Mouse (Mus musculus) thymus, postnatal 14 days (tissue): ENCODE data around the gene Mrpl14.

ENCODE experiments used
- DNase-seq: peaks from one replicate; pipeline ENCODE4 v3.0.0; 2021

Gene Mrpl14

DNA sequence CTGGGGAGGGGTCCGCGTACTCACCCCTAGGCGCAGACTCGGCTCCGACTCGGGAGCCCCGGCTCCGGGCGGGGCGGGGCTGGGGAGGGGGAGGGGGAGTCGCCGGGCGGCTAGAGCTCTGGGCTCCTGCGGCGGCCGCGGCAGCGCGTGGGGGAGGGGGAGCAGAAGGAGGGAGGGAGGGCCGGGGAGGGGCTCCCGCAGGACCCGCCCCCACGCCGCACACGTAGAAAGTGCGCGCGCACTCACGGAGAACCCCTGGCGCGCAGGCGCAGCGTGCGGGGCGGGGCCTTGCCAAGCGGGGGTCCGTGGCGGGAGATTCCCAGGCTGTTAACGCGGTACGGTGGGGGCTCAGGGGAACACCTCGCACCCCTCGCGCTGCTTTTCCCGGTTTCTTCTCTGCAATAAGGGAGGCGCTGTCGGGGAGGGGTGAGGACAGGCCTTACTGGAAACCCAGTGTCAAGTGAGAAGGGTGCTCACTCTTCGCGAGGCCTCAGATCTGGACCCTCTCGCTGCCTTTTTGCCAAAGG, at the start of gene Mrpl14:
Mrpl14 (plus strand) TSS at position 230 of the 527 bp plus-strand sequence.
- DNase-seq, result peak; percentile 96

DNA sequence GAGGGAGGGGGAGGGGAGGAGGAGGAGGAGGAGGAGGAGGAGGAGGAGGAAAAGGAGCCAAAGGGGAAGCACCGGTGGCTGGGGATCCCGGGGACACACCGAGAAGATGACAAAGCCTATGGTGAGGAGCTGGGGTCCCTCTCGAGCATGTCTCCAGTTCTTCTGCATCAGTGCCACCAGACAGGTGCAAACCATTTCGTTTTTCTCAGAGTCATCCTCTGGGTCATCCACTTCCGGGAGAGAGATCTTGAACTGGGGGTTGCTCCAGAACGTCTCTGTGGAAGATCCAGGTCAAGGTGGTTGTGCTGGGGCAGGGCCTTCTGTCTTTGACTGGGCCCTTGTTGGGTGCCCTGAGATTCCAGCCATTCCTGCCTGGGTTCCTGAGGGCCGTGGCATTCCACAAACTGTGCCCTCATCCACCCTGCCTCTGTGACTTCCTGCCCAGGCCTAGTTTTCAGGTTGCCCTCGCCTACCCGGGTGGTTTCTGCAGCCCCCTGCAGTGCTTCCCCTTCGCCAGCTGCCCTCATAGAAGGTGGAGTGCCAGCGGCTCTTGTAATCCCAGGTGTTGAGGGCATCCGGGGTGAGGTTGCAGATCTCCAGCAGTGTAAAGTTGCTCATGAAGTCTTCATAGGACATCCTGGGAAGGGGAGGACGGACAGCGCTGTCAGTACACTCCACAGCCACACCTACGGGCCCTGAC, 47.4 kb upstream of the Mrpl14 start:
- DNase-seq, result peak; percentile 85

DNA sequence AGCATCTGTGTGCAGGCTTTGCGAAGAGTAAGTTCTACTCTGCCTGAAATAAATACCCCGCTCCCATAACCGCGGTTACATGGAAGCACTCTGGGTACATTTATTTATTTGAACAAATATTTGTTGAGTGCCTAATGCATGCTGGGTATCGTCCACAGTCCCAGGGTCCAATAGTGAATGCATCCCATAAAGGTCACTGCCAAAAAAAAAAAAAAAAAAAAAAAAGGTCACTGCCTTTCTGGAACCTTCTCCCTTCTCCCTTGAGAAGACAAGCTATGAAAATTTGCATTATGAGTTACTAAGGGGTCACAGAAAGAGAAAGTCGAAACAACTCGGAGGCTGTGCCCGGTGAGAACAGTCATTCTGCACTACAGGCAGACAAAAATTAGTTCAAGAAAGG, 44.1 kb upstream of the Mrpl14 start:
- no peak for DNase-seq

DNA sequence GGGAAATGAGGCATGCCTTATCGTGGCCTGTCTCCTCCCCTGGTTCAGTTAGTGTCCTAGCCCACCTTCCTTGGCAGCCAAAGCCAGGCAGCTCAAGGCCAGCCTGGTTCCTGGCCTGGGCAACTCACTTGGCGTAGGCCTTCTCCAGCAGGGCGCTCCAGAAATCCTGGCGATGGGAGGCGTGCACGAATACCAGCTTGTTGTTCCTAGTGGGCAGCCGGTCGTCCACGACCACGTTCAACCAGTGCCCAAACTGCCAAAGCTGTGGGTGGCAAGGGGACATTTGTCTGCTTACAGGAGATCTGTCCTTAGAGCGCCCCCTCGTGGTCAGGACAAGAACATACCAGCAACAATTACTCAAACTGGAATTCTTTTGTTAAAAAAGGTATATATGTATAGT, 43.4 kb upstream of the Mrpl14 start:
- peak; percentile 83 for DNase-seq

DNA sequence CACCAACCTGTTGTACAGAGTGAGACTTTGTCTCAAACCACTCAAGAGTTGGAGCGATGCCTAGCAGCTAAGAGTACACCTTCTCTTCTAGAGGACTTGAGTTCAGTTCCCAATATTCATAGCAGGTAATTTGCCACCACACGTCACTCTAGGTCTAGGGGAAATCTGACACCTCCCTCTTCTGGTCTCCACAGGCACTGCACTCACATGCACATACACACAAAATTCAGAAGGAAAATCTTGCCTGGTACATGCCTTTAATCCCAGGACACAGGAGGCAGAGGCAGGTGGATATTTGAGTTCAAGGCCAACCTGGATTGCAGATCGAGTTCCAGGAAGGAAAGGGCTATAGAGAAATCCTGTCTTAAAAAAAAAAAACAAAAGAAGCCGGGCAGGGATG, 41.9 kb upstream of the Mrpl14 start:
- no peak for DNase-seq

DNA sequence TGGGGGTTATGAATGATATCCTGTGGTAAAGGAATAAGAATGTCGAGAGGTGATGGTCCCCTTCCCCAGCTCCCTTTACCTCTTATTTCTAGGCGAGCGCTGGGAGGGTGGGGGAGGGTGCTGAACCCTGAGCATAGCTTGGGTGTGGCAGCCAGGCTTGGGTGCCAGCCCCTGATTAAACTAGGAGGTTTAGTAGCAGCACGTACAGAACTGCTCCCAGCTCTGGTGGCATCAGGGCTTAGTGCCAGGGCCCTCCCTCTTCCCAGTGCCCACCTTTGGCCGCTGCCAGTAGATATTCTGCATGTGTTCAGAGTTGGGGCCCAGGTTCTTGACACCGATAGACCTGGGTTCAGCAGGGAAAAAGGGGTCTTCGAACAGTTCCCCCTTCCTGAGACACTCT, 32.9 kb upstream of the Mrpl14 start:
- DNase-seq, result no peak

DNA sequence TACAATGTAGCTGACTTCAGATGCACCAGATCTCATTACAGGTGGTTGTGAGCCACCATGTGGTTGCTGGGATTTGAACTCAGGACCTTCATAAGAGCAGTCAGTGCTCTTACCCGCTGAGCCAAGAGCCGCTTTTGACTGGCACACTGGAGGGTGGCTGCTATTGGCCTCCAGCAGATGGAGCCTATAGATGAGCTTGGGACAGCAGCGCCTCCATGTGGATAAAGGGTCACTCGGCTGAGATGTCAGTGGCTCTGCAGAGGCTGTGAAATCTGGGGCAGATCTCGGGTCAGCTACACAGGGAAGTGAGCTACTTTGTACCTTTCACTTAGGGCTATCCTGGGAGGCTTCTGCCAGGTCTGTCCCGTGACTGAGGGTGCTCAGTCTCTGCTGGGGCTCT, 30.3 kb upstream of the Mrpl14 start:
- DNase-seq, result peak; percentile 54

DNA sequence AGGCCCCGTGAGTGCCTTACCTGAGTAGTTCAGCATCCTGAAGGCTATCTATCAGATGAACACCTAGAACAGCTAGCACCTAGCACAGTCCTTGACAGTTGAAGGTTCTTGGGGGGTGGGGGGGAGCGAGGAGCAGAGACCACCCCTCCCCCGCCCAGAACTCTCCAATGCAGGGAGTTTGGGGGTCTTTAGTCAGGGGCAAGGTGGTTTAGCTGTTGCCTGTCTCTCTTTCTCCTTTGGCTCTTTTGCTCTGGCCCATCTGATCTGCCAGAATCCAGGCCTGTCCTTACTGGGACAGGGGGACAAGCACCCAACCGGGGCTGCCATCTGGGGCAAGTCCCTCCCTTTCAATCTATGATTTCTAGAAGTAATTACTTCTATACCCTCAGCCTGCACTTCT, 26.9 kb upstream of the Mrpl14 start, which contains the start of gene Capn11:
Capn11 (minus strand) TSS at position 101 of the 400 bp plus-strand sequence.
- DNase-seq, result no peak

DNA sequence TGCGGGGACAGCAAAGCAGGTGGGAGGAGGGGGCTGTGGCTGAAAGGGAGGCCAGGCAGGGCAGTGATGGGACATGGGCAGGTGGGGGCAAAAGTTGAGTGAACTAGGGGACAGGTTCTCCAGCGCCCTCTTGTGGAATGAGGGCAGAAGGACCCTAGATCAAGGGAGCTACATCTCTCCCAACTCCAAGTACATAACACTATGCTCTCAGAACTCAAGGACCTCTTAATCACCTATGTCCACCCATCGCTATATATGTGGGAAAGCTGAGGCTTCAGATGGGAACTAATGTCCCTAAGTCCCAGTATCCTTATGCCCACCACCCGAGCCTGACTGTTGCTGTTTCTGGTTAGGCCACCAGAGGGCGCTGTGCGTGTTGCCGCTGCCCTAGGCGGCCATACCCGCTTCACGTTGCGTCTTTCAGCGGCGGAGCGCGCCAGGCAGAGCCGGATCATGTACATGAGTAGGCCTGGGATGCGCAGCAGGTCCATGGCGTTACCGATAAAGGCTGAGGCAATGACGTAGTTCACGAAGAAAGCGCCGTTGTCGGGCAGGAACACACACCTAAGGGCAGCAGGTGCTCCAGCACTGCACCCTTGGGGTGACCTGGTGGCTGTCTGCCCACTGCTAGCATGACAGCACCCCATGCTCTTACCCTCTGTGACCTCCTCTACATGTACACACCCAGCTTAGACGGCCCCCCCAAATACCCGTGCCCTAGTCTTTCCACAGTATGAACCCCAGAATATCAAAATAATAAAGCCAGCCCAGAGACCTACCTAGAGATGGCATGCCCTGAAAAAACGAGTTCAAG, 22.8 kb upstream of the Mrpl14 start:
- DNase-seq, result peak; percentile 81

DNA sequence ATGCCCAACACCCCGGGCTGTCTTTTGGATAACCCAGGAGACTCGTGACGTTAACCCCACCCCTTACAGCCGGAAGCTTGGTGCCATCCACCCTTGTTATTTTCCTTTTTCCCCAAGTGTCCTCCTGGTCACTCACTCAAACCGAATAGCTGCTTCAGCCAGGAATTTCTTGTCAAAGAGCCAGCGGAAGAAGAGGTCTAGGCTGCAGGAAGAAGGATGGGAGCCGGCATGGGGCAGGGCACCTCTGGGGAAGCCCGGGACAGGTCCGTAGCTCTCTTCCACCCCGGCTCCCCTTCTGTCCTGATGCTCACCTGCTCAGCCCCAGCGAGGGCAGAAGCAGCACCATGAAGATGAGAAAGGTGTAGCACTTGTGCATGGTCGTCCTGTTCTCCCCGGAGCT, 21.5 kb upstream of the Mrpl14 start:
- no peak for DNase-seq

DNA sequence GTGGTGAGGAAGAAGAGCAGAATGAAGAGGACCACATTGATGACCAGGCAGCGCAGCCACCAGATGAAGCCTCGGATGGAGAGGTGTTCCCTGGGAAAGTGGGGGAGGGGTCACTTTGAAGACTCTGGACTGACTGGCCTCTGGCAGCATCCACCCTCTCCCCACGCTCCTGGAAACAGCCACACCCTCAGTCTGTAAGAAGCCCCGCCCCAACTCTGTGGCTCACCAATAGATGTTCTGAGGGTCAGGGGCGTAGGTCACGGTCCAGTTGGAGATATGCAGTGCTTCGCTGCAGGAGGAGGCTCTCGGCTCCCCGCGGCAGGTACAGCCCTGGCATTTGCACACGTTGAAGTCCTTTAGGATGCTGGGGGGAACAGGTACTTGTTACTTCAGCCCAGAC, 20.0 kb upstream of the Mrpl14 start:
- no peak for DNase-seq

DNA sequence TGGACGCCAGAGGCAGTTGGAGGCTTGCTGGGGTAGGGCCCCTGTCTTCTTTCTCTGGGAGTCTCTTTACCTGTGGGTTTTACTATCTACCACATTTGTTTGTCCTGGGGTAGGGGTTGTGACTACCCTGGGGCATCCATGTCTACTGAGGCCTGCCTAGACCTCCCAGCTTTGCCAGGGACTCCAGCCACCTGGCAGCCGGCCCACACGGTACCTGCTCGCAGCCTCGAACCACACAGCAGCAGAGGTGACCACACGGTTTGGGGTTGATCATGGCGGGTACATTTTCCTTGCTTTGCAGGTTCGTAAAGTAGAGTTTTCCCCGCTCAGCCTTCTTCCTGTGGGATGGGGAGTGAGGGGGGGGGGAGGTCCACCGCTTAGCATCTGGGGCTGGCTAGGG, 18.6 kb upstream of the Mrpl14 start:
- DNase-seq, result no peak

DNA sequence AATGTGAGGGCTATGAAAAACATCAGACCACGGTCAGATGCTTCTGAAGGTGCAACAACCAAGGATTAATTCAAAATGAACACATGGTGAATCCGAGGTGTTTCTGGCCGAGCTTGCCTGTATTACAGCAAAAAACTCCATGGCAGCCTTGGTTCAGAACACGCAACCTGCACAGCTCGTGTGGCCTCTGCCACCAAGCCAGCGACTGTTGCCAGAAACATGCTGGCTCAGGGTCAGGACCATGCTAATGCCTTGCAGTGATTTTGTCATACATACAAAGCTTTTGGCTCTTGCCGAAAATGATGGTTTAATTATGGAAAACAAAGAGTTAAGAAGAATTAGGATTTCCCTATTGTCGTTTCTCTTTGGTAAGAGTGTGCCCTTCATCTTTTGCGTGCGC, 18.1 kb upstream of the Mrpl14 start:
- no peak for DNase-seq

DNA sequence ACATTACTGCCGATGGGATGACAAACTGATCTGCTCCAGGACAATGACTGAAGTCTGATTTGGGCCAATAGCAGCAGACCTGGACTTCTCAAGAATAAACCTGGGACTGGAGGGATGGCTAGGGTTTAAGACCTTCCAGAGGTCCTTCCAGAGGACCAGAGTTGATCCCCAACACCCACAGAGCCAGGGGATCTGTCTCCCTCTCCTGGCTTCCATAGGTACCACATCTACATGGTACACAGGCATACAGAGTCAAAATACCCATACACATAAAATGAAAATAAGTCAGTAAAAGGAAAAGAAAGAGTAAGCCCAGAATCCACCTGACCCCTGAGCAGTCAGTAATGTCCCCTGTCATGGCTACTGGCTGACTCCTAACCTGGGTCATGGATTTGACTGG, 14.3 kb upstream of the Mrpl14 start:
- no peak for DNase-seq

DNA sequence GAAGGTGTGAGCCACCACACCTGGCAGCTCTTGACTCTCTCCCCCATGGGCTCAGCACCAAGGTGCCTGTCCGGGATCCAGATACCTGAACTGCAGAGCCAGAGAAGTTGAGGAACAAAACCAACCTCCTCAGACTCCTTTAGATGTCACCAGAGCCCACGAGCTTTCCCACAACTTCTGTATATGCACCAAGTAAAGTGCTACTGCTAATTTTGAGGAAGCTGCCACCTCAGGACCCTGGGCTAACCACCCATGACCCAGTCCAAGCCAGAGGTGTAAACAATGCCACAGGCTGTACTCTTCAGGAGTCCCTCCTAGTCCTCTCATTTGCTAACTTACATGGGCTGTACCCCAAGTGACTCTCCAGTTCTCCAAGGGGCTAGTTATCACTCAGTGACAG, 13.5 kb upstream of the Mrpl14 start:
- DNase-seq, result no peak

DNA sequence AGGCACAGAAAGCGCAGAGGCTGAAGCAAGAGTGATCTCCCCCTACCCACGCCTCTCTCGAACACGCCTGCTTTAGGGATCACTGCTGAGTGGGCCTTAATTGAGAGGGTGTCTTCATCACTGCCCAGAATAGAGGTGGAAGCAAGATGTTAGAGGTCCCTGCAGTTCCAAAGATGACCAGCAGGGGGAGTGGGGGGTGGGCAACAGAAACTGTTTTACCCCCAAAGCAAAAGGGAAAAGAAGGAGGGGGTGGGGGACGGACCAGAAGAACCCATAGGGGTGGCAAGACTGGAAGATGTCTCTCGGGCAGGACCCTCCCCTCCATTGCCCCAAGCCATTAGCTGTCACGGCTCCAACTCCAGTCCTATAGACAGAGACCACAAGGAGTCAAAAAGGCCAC, 8.0 kb upstream of the Mrpl14 start:
- DNase-seq, result peak; percentile 84

DNA sequence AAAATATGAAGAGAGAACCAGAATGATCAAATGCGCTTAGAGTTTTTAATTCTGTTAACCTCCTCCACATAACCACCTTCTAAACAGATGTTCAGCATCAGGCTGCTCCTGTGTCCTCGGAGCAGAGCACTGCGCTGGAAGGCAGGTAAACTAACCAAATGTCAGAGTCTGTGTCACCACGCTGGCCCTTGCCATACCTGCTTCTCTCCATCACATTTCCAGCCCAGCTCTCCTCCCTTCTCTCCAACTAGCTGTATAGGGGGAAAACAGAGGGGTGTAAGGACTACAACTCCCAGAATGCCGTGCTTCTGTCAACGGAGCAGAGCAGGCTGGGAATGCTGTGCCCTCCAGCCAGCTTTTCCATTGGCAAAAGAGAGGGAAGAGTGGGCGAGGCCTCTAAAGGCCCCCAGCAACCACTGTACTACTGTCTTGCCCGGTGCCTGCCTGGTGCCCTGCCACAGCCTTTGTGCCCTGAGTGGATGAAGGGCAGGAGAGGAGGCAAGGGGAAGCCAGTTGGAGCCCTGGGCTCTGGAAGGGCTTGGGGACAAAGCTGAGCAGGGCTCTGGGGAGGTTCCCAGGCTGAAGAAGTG, 5.6 kb upstream of the Mrpl14 start:
- no peak for DNase-seq

DNA sequence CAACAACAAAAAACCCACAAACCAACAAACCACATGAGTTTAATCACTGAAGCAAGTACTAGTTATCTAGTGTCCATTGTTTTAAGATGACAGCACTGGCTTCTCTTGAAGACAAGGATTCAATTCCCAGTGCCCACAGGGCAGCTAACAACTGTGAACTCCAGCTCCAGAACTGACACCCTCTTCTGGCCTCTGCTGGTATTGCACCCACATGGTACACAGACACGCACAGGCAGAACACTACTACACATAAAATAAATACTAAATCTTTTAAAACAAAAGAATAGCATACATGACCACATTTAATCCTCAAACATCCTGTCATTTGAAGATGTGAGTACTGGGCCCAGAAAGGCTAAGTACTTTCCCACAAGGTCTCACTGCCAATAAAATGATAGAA, 4.5 kb upstream of the Mrpl14 start:
- peak; percentile 28 for DNase-seq

DNA sequence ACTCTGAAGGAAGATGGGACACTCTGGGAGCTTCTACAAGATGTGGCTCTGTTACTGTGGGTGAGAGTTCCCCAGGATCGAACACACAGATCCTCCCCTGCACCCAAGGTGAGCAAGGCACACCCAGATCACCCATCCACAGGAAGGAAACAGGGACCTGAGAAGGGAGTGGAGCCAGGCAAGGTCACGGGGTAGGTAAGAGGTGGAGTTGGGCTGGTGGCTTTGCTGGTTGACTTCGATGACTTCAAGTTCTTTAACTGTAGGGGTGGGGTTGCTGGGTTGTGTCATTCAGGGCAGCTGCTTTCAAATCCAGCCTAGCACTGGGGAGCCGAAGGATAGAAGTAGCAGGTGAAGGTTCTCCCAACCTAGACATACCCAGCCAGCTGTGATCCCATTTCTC, 3.3 kb upstream of the Mrpl14 start:
- DNase-seq, result no peak

DNA sequence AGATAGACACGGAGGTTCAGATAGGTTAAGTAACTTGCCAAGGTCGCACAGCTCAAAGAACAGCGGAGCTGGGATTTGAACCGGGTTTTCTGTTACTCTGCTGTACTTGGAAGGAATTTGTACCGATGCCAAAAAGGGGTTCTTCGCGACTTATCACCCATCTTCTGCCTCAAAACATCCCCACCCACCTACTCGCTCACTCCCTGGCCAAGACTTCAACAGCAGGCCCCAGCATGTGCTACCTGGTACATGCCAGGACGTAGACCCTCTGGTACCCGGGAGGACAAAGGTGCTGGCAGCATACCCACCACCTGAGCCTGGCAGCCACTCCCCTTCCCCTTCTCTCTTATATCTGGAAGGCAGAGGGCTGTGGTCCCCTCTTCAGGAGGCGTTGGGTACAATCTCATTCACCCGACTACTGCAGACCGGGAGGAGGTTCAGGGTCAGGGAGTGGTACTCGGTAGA, 1.4 kb upstream of the Mrpl14 start:
- no peak for DNase-seq

DNA sequence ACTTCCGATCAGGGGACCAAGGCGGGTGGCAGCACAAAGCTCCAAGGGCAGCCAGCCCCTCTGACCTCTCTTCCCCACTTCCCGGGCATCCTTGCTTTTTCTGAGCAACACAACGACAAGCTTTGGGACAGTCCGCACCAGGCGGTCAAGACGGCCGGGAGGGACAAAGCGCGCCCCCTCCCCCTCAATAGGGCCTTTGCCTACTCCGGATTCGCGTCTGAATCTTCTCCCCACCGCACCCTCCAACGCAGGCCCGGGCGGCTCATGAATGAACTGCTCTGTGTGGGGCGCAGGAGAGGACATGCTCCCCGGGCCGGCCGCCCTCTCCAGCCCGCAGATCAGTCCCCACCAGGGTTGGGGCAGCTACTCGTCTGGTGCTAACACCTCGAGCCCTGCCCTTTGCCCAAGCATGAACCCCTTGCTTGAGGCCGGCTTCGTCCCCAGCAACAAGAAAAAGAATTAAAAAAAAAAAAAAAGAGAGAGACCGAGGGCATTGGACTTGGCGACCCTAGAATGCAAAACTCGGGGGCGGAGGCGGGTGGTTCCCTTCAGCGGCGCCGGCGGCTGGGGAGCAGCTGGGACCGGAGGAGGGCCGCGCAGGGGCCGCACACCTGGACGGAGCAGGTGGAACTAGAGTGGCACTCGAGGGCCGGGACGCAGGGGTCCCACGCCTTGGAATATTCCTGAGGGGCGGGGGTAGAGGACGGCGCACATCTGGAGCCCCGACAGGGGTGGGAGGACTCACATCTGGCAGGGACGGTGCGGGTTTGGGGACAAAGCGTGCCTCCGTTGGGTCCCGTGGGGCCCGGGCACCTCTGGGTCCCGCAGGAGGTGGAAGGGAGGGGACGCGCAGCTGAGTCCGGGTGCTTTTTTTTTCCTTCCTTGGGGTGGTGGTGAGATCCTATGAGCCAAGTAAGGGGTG, 690 bp upstream of the Mrpl14 start:
- DNase-seq, result peak; percentile 62

DNA sequence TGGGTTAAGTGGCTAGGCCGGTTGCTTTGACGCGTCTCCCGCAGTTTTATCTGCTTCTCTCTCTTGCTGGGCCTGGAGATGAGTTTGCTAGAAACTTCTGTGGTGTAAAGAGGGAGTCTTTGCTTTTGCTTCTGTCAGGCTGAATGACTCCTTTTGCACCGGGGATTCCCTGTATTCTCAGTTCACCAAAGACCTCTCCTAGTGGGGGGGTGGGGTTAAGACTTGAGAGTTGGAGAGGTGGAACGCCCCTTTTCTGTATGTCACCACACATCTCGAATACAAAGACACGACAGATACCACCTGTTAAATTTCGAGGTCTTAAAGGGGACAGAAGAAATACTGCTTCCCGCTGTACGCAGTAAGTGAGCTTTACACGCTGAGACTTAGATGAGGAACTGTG, 594 bp downstream of the Mrpl14 start, which contains the start of gene Tmem63b:
Tmem63b (minus strand) TSS at position 190 of the 400 bp plus-strand sequence.
- DNase-seq, result peak; percentile 48
